Mouse (Mus musculus) kidney, adult 2 months (tissue): ENCODE results near the gene Metap1. TPM values are rescaled to one million over a fixed set of nuclear protein-coding genes. Genes with fewer than 3 reads are reported as not detected.

ENCODE experiments used
- DNase-seq: peaks from one replicate; pipeline ENCODE4 v3.0.0; 2021
- H3K27ac ChIP-seq: fragments of 200-500 bp; 2 replicates; pipeline ENCODE4 v1.5.1; 2012; ENCODE audit warnings: low read depth, low read length, control low read depth, inconsistent platforms; ENCODE audit not compliant: insufficient read depth
- H3K27me3 ChIP-seq: fragments of 200-500 bp; replicated peaks from 2 replicates; pipeline ENCODE4 v1.6.1; 2012; ENCODE audit warnings: mild to moderate bottlenecking, moderate library complexity, low read length, inconsistent platforms; ENCODE audit not compliant: control insufficient read depth, insufficient read depth
- H3K36me3 ChIP-seq: fragments of 200-500 bp; 2 replicates; pipeline ENCODE4 v1.6.1; 2012; ENCODE audit warnings: mild to moderate bottlenecking, moderate library complexity, low read length, inconsistent platforms; ENCODE audit not compliant: control insufficient read depth, insufficient read depth
- H3K4me1 ChIP-seq: fragments of 200-500 bp; 2 replicates; pipeline ENCODE4 v1.6.1; 2011; ENCODE audit warnings: low read length; ENCODE audit not compliant: control insufficient read depth, insufficient read depth
- H3K4me3 ChIP-seq: fragments of 200-500 bp; 2 replicates; pipeline ENCODE4 v1.5.1; 2011; ENCODE audit warnings: mild to moderate bottlenecking, low read depth, low read length, control low read depth; ENCODE audit not compliant: insufficient read depth
- CTCF ChIP-seq: fragments of 200-500 bp; conservative IDR thresholded peaks from 2 replicates; pipeline ENCODE4 v1.5.1; 2011; ENCODE audit warnings: low read depth, mild to moderate bottlenecking, control low read depth, low read length, moderate library complexity, mixed read lengths; ENCODE audit not compliant: insufficient read depth, insufficient read length
- POLR2A ChIP-seq: fragments of 200-500 bp; IDR thresholded peaks from one replicate; pipeline ENCODE4 v1.6.1; 2011; ENCODE audit warnings: low read depth, low read length, control low read depth
- WGBS: fragments of 180-500 bp; shearing (Covaris S2); methylation state at CpG from one replicate; pipeline ENCODE4 v1.1.7; 2018; 5-methylcytosine and 5-hydroxymethylcytosine counted together
- polyA plus RNA-seq: library from polyadenylated mRNA; depleted of rRNA; stranded (reverse); fragments of >200 nt; gene quantifications from 2 replicates; pipeline ENCODE4 v1.2.3, GENCODE M21; 2012; rRNA removed

The Metap1 gene
- polyA plus RNA-seq, 1 experiment: 22.6 TPM

- Histone ChIP-seq H3K36me3 (no peaks in the 10 kb centered on the region), H3K4me3 (no peak overlapping the region), H3K27me3 (no peaks in the 10 kb centered on the region), H3K27ac (no peak overlapping the region), H3K4me1 (no peaks in the 10 kb centered on the region)
- 46% methylated on average over 6 of the region's 6 CpGs for WGBS
- peak; percentile 27 for DNase-seq
- TF ChIP-seq CTCF (no peak), POLR2A (no peak)
Observed at GRCm38 (mm10) chr3:138430360-138430976, 58.8 kb downstream of the Metap1 start.

- WGBS: 73% methylated on average over 4 of the region's 4 CpGs
- H3K4me3 ChIP-seq: no peak overlapping the region
- no peaks in the 10 kb centered on the region for H3K36me3 ChIP-seq
- TF ChIP-seq CTCF (no peak), POLR2A (no peak)
- H3K27me3 ChIP-seq: no peaks in the 10 kb centered on the region
- H3K27ac ChIP-seq: no peak overlapping the region
- no peaks in the 10 kb centered on the region for H3K4me1 ChIP-seq
- DNase-seq: no peak
Observed at GRCm38 (mm10) chr3:138424247-138424646, 65.1 kb downstream of the Metap1 start.

GRCm38 (mm10) chr3:138423664-138424063, 65.7 kb downstream of the Metap1 start:
- no peaks in the 10 kb centered on the region for H3K4me1 ChIP-seq
- H3K36me3 ChIP-seq: no peaks in the 10 kb centered on the region
- no peaks in the 10 kb centered on the region for H3K27me3 ChIP-seq
- H3K27ac ChIP-seq: no peak overlapping the region
- 76% methylated on average over 2 of the region's 2 CpGs for WGBS
- no peak for DNase-seq
- no peak overlapping the region for H3K4me3 ChIP-seq
- no peak for TF ChIP-seq POLR2A
- TF ChIP-seq CTCF: no peak

- no peak overlapping the region for H3K27ac ChIP-seq
- no peak for DNase-seq
- H3K4me1 ChIP-seq: no peaks in the 10 kb centered on the region
- WGBS: 90% methylated on average over 3 of the region's 3 CpGs
- no peak overlapping the region for H3K4me3 ChIP-seq
- H3K27me3 ChIP-seq: no peaks in the 10 kb centered on the region
- TF ChIP-seq CTCF: no peak
- no peaks in the 10 kb centered on the region for H3K36me3 ChIP-seq
Observed at GRCm38 (mm10) chr3:138420385-138420784, 68.9 kb downstream of the Metap1 start.

GRCm38 (mm10) chr3:138419369-138419768, 69.9 kb downstream of the Metap1 start:
- H3K4me1 ChIP-seq: no peaks in the 10 kb centered on the region
- 74% methylated on average over 6 of the region's 6 CpGs for WGBS
- no peak for DNase-seq
- H3K27me3 ChIP-seq: no peaks in the 10 kb centered on the region
- H3K27ac ChIP-seq: no peak overlapping the region
- no peak overlapping the region for H3K4me3 ChIP-seq
- no peak for TF ChIP-seq CTCF
- no peak for TF ChIP-seq POLR2A
- no peaks in the 10 kb centered on the region for H3K36me3 ChIP-seq

- TF ChIP-seq POLR2A: no peak
- no peak for TF ChIP-seq CTCF
- 67% methylated on average over 6 of the region's 6 CpGs for WGBS
Observed at GRCm38 (mm10) chr3:138415121-138415690, 74.1 kb downstream of the Metap1 start, which contains the start of gene Adh4. Adh4 (plus strand) TSS chr3:138415466.

GRCm38 (mm10) chr3:138410211-138410610, 79.1 kb downstream of the Metap1 start:
- H3K27ac ChIP-seq: no peak overlapping the region
- 75% methylated on average over 3 of the region's 3 CpGs for WGBS
- no peaks in the 10 kb centered on the region for H3K27me3 ChIP-seq
- no peaks in the 10 kb centered on the region for H3K4me1 ChIP-seq
- TF ChIP-seq POLR2A (no peak), CTCF (no peak)
- H3K4me3 ChIP-seq: no peak overlapping the region
- H3K36me3 ChIP-seq: no peaks in the 10 kb centered on the region
- no peak for DNase-seq

More at GRCm38 (mm10) chr3:138415121-138415690, 74.1 kb downstream of the Metap1 start, which contains the start of gene Adh4:
- DNase-seq: peak; percentile 51
- H3K4me3 ChIP-seq: no peak within 1 kb of the TSS
- no peak within 1 kb of the TSS for H3K27ac ChIP-seq
- no peaks in the 10 kb centered on the region for H3K27me3 ChIP-seq
- no peaks in the 10 kb centered on the region for H3K4me1 ChIP-seq
- no peaks in the 10 kb centered on the region for H3K36me3 ChIP-seq

GRCm38 (mm10) chr3:138409585-138409984, 79.7 kb downstream of the Metap1 start:
- Histone ChIP-seq H3K27ac (no peak overlapping the region), H3K27me3 (no peaks in the 10 kb centered on the region), H3K4me1 (no peaks in the 10 kb centered on the region), H3K36me3 (no peaks in the 10 kb centered on the region), H3K4me3 (no peak overlapping the region)
- DNase-seq: no peak
- 68% methylated on average over 1 of the region's 1 CpGs for WGBS
- TF ChIP-seq CTCF (no peak), POLR2A (no peak)

Other genes starting within 250 kb of the Metap1 start
- gene Adh1, start 228.5 kb downstream of the Metap1 start, polyA plus RNA-seq: 251 and 256 TPM in 2 replicates
- 0.07 and 0.23 TPM in 2 replicates for gene Adh6a, start 176.2 kb downstream of the Metap1 start, polyA plus RNA-seq
- 0.05 and 0.11 TPM in 2 replicates for gene Adh6b, start 147.7 kb downstream of the Metap1 start, polyA plus RNA-seq
- gene Adh4, start 74.0 kb downstream of the Metap1 start, polyA plus RNA-seq: 0.08 and 0.31 TPM in 2 replicates
- 82.6 and 107 TPM in 2 replicates for gene Adh5, start 46.4 kb downstream of the Metap1 start, polyA plus RNA-seq
- 17.5 and 33.6 TPM in 2 replicates for gene Eif4e, start 36.7 kb upstream of the Metap1 start, polyA plus RNA-seq